Mouse (Mus musculus): ENCODE results near the gene Rnf121. TPM values are rescaled to one million over a fixed set of nuclear protein-coding genes. Genes with fewer than 3 reads are reported as not detected.

Rnf121 gene
- polyA plus RNA-seq, 1 experiment from 2014 or later, result 28.3 TPM

- Histone ChIP-seq H3K9me3 (replicated peaks) (no peaks in the 10 kb centered on the region), H3K4me2 (no peak overlapping the region), H3K4me3 (replicated peaks) (no peak overlapping the region), H3K9ac (no peak overlapping the region), H3K27me3 (no peaks in the 10 kb centered on the region), H3K36me3 (peaks cover 98% of the 10 kb centered on the region), H3K4me1 (no peaks in the 10 kb centered on the region), H3K27ac (no peak overlapping the region)
- WGBS, result 83% methylated on average over 4 of the region's 4 CpGs
- ATAC-seq (replicated peaks; ENCODE audit: low FRiP score), result no peak
These were observed 48.3 kb downstream of the Rnf121 start for GRCm38 (mm10) chr7:102016936-102017335.

- ATAC-seq (replicated peaks; ENCODE audit: low FRiP score), result no peak
These were observed 50.3 kb downstream of the Rnf121 start for GRCm38 (mm10) chr7:102014995-102015394.

GRCm38 (mm10) chr7:102013416-102013815 lies 51.9 kb downstream of the Rnf121 start:
- Histone ChIP-seq H3K36me3 (peaks cover 100% of the 10 kb centered on the region), H3K4me2 (no peak overlapping the region), H3K4me3 (replicated peaks) (no peak overlapping the region), H3K27me3 (no peaks in the 10 kb centered on the region), H3K27ac (no peak overlapping the region), H3K4me1 (no peaks in the 10 kb centered on the region), H3K9ac (no peak overlapping the region), H3K9me3 (replicated peaks) (no peaks in the 10 kb centered on the region)
- no peak for ATAC-seq (replicated peaks; ENCODE audit: low FRiP score)
- 87% methylated on average over 8 of the region's 8 CpGs for WGBS

More at GRCm38 (mm10) chr7:102014995-102015394, 50.3 kb downstream of the Rnf121 start:
- no peaks in the 10 kb centered on the region for H3K9me3 ChIP-seq (replicated peaks)
- H3K27ac ChIP-seq, result no peak overlapping the region
- H3K36me3 ChIP-seq, result peaks cover 100% of the 10 kb centered on the region
- no peaks in the 10 kb centered on the region for H3K4me1 ChIP-seq
- no peak overlapping the region for H3K4me3 ChIP-seq (replicated peaks)
- no peaks in the 10 kb centered on the region for H3K27me3 ChIP-seq
- no peak overlapping the region for H3K9ac ChIP-seq
- WGBS, result 89% methylated on average over 2 of the region's 2 CpGs
- no peak overlapping the region for H3K4me2 ChIP-seq

GRCm38 (mm10) chr7:102011855-102012254 lies 53.4 kb downstream of the Rnf121 start:
- H3K4me2 ChIP-seq, result no peak overlapping the region
- ATAC-seq (replicated peaks; ENCODE audit: low FRiP score), result no peak
- H3K4me1 ChIP-seq, result no peaks in the 10 kb centered on the region
- H3K27me3 ChIP-seq, result no peaks in the 10 kb centered on the region
- 93% methylated on average over 9 of the region's 9 CpGs for WGBS
- H3K9ac ChIP-seq, result no peak overlapping the region
- H3K4me3 ChIP-seq (replicated peaks), result no peak overlapping the region
- no peak overlapping the region for H3K27ac ChIP-seq
- H3K36me3 ChIP-seq, result peaks cover 100% of the 10 kb centered on the region
- no peaks in the 10 kb centered on the region for H3K9me3 ChIP-seq (replicated peaks)

GRCm38 (mm10) chr7:102006520-102006919 lies 58.7 kb downstream of the Rnf121 start:
- no peak overlapping the region for H3K4me3 ChIP-seq (replicated peaks)
- WGBS, result 83% methylated on average over 1 of the region's 1 CpGs

GRCm38 (mm10) chr7:102000921-102001630 lies 64.2 kb downstream of the Rnf121 start:
- Histone ChIP-seq H3K9me3 (replicated peaks) (no peaks in the 10 kb centered on the region), H3K4me3 (replicated peaks) (no peak overlapping the region), H3K9ac (no peak overlapping the region), H3K27me3 (no peaks in the 10 kb centered on the region), H3K4me2 (no peak overlapping the region), H3K27ac (0 out of 2 replicates have a peak overlapping the region, but pooled peaks have one; percentile 86), H3K36me3 (peaks cover 98% of the 10 kb centered on the region), H3K4me1 (peaks cover 23% of the 10 kb centered on the region)
- no peak for ATAC-seq (replicated peaks; ENCODE audit: low FRiP score)
- 90% methylated on average over 26 of the region's 26 CpGs for WGBS

More at GRCm38 (mm10) chr7:102006520-102006919, 58.7 kb downstream of the Rnf121 start:
- no peak overlapping the region for H3K27ac ChIP-seq
- peaks cover 98% of the 10 kb centered on the region for H3K36me3 ChIP-seq
- H3K4me1 ChIP-seq, result no peaks in the 10 kb centered on the region
- H3K9ac ChIP-seq, result no peak overlapping the region
- no peak overlapping the region for H3K4me2 ChIP-seq
- H3K9me3 ChIP-seq (replicated peaks), result no peaks in the 10 kb centered on the region
- H3K27me3 ChIP-seq, result no peaks in the 10 kb centered on the region
- no peak for ATAC-seq (replicated peaks; ENCODE audit: low FRiP score)

GRCm38 (mm10) chr7:102000296-102000695 lies 65.0 kb downstream of the Rnf121 start:
- 81% methylated on average over 8 of the region's 8 CpGs for WGBS

GRCm38 (mm10) chr7:101999461-102000151 lies 65.7 kb downstream of the Rnf121 start:
- Histone ChIP-seq H3K9ac (no peak overlapping the region), H3K27ac (peak overlapping the region; percentile 86), H3K36me3 (peaks cover 98% of the 10 kb centered on the region), H3K9me3 (replicated peaks) (no peaks in the 10 kb centered on the region), H3K4me3 (replicated peaks) (no peak overlapping the region), H3K4me1 (peaks cover 23% of the 10 kb centered on the region), H3K4me2 (no peak overlapping the region), H3K27me3 (no peaks in the 10 kb centered on the region)
- ATAC-seq (replicated peaks; ENCODE audit: low FRiP score), result peak; percentile 88
- 56% methylated on average over 15 of the region's 15 CpGs for WGBS

More at GRCm38 (mm10) chr7:102000296-102000695, 65.0 kb downstream of the Rnf121 start:
- H3K9me3 ChIP-seq (replicated peaks), result no peaks in the 10 kb centered on the region
- H3K9ac ChIP-seq, result 0 out of 2 replicates have a peak overlapping the region, but pooled peaks have one; percentile 9
- peaks cover 23% of the 10 kb centered on the region for H3K4me1 ChIP-seq
- H3K27me3 ChIP-seq, result no peaks in the 10 kb centered on the region
- no peak overlapping the region for H3K4me2 ChIP-seq
- no peak overlapping the region for H3K4me3 ChIP-seq (replicated peaks)
- H3K36me3 ChIP-seq, result peaks cover 98% of the 10 kb centered on the region
- peak overlapping the region; percentile 86 for H3K27ac ChIP-seq
- no peak for ATAC-seq (replicated peaks; ENCODE audit: low FRiP score)

GRCm38 (mm10) chr7:101998194-101998927 lies 66.9 kb downstream of the Rnf121 start:
- peak overlapping the region; percentile 86 for H3K27ac ChIP-seq
- ATAC-seq (replicated peaks; ENCODE audit: low FRiP score), result peak; percentile 57

GRCm38 (mm10) chr7:101994241-101994640 lies 71.0 kb downstream of the Rnf121 start:
- Histone ChIP-seq H3K27me3 (no peaks in the 10 kb centered on the region), H3K4me3 (replicated peaks) (no peak overlapping the region), H3K4me2 (no peak overlapping the region), H3K36me3 (peaks cover 100% of the 10 kb centered on the region), H3K4me1 (peaks cover 10% of the 10 kb centered on the region), H3K9me3 (replicated peaks) (no peaks in the 10 kb centered on the region), H3K9ac (no peak overlapping the region), H3K27ac (no peak overlapping the region)
- ATAC-seq (replicated peaks; ENCODE audit: low FRiP score), result no peak
- WGBS, result 92% methylated on average over 3 of the region's 3 CpGs

More at GRCm38 (mm10) chr7:101998194-101998927, 66.9 kb downstream of the Rnf121 start:
- no peak overlapping the region for H3K9ac ChIP-seq
- no peak overlapping the region for H3K4me2 ChIP-seq
- H3K4me3 ChIP-seq (replicated peaks), result no peak overlapping the region
- peaks cover 23% of the 10 kb centered on the region for H3K4me1 ChIP-seq
- WGBS, result 43% methylated on average over 14 of the region's 14 CpGs
- no peaks in the 10 kb centered on the region for H3K9me3 ChIP-seq (replicated peaks)
- H3K36me3 ChIP-seq, result peaks cover 100% of the 10 kb centered on the region
- no peaks in the 10 kb centered on the region for H3K27me3 ChIP-seq

GRCm38 (mm10) chr7:101985081-101985480 lies 80.2 kb downstream of the Rnf121 start:
- 0 out of 2 replicates have a peak overlapping the region, but pooled peaks have one; percentile 18 for H3K27ac ChIP-seq
- no peak overlapping the region for H3K4me3 ChIP-seq (replicated peaks)
- H3K9ac ChIP-seq, result no peak overlapping the region
- H3K27me3 ChIP-seq, result no peaks in the 10 kb centered on the region
- H3K4me1 ChIP-seq, result 0 out of 2 replicates have a peak, but pooled peaks cover 7% of the 10 kb centered on the region
- peaks cover 70% of the 10 kb centered on the region for H3K36me3 ChIP-seq
- ATAC-seq (replicated peaks; ENCODE audit: low FRiP score), result 0 out of 2 replicates have a peak, but pooled peaks have one; percentile 46
- 75% methylated on average over 3 of the region's 3 CpGs for WGBS
- no peak overlapping the region for H3K4me2 ChIP-seq
- no peaks in the 10 kb centered on the region for H3K9me3 ChIP-seq (replicated peaks)
